Mouse (Mus musculus) neural tube, embryonic 15.5 days (tissue): ENCODE results near the gene Rtl9. TPM values are rescaled to one million over a fixed set of nuclear protein-coding genes. Genes with fewer than 3 reads are reported as not detected.

Source experiments
- ATAC-seq: fragments of 200-750 bp; cut with Nextera tagmentation; 2 replicates; pipeline ENCODE4 v1.8.0; 2017; ENCODE audit warnings: mild to moderate bottlenecking, moderate TSS enrichment, moderate library complexity; ENCODE audit not compliant: low FRiP score
- H3K27ac ChIP-seq: fragments of 300-500 bp; sonication (generic); replicated peaks from 2 replicates; pipeline ENCODE4 v1.5.1; 2015; ENCODE audit warnings: mild to moderate bottlenecking, inconsistent platforms
- H3K27me3 ChIP-seq: fragments of 300-500 bp; sonication (generic); replicated peaks from 2 replicates; pipeline ENCODE4 v1.6.1; 2015; ENCODE audit warnings: inconsistent platforms
- H3K36me3 ChIP-seq: fragments of 300-500 bp; sonication (generic); 2 replicates; pipeline ENCODE4 v1.6.1; 2015; ENCODE audit warnings: inconsistent platforms
- H3K4me1 ChIP-seq: fragments of 300-500 bp; sonication (generic); 2 replicates; pipeline ENCODE4 v1.6.1; 2015; ENCODE audit warnings: inconsistent platforms
- H3K4me2 ChIP-seq: fragments of 300-500 bp; sonication (generic); 2 replicates; pipeline ENCODE4 v1.6.1; 2015; ENCODE audit warnings: inconsistent platforms, mild to moderate bottlenecking, moderate library complexity
- H3K4me3 ChIP-seq: fragments of 300-500 bp; sonication (generic); replicated peaks from 2 replicates; pipeline ENCODE4 v1.5.1; 2015; ENCODE audit warnings: mild to moderate bottlenecking, inconsistent platforms
- H3K9ac ChIP-seq: fragments of 300-500 bp; sonication (generic); replicated peaks from 2 replicates; pipeline ENCODE4 v1.6.1; 2015; ENCODE audit warnings: mild to moderate bottlenecking, inconsistent platforms
- H3K9me3 ChIP-seq: fragments of 300-500 bp; sonication (generic); replicated peaks from 2 replicates; pipeline ENCODE4 v1.6.1; 2016; ENCODE audit warnings: inconsistent platforms
- WGBS: fragments of 180-500 bp; shearing (Covaris S2); methylation state at CpG from one replicate; pipeline ENCODE4 v1.1.7; 2015; ENCODE audit warnings: mixed read lengths; 5-methylcytosine and 5-hydroxymethylcytosine counted together
- polyA plus RNA-seq: library from polyadenylated mRNA; unstranded; fragments of >200 nt; fragmentation: Nextera tagmentation; extraction: Ambion mirVana; gene quantifications from 2 replicates; pipeline ENCODE4 v1.2.1, GENCODE M21; 2015

Gene Rtl9
- polyA plus RNA-seq: 0.44 and 0.61 TPM in 2 replicates

DNA sequence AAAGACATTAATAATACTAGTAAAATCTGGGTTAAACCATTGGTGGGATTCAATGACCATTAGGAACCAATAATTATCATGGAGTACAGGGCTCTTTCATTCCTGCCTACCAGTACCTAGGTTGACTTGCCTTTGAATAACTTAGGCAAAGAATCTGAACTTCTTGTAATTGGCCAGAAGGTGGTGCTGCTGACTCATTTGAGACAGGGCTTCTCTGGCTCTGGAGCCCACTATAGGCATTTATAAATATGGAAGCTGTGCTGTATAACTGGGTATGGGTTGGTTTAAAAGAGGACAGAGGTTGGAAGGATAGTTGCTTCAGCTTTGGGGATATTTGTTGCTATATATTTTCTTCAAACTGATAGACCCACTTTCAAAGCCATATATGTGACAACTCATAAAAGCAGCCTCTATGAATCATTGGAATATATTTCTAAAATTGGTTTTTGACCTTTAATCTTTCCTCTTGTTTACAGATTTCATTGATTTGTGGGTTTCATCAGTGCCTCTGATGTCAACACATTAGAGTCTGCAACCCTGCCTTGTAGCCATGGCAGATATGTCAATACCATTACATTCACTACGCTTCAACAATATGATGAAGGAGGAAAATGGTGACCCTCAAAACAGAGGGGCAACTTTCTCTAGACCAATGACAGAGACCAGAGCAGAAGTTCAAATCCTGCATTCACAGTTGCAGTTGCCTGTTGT is at the start of gene Rtl9:
Gene Rtl9, plus strand, starts transcription at position 551 of the 711 bp plus-strand sequence.
- Histone ChIP-seq H3K36me3 (no peaks in the 10 kb centered on the region), H3K4me2 (no peak within 1 kb of the TSS), H3K4me1 (no peaks in the 10 kb centered on the region), H3K27ac (no peak within 1 kb of the TSS), H3K9me3 (no peaks in the 10 kb centered on the region), H3K9ac (no peak within 1 kb of the TSS), H3K4me3 (no peak within 1 kb of the TSS), H3K27me3 (peaks cover 11% of the 10 kb centered on the region; the same call in 1 of the 2 replicates)
- WGBS: 100% methylated on average over 1 of the region's 1 CpGs
- peak; percentile 68 for ATAC-seq

DNA sequence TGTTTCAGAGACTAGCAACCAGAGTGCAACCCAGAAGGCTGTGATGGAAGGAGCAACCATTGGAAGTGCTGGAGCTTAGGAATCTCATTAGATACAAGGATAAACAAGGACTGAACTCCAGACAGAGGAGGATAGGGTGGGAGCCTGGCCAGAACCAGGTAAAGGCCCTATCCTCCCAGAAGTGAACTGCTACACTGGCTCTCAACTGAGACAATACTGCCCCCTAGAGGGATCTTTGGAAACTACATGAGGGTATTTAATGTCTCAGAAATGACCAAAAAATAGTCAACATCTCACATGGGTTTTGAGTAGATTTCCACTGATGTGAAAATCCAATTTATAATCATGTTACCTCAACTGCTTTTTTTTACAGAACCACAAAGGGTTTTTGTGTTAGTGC is 47.9 kb upstream of the Rtl9 start:
- H3K4me2 ChIP-seq: no peak overlapping the region

DNA sequence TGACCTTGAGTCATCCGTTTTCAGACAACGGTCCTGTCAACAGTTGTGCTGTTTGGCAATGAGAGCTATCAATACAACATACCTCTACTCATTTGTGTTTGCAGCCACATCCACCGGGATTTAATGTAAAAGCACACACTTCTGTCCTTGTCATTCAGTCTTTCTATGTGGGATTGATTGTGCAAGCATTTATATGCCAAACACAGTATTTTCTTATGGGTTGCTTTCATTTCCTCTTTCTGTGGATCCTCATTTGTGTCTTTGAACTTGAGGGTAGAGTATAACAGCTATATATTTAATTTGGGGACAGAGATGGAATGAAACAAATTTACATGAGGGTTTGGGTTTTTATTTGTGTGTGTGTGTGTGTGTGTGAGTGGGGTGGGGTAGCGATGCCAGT is 47.5 kb upstream of the Rtl9 start:
- ATAC-seq: no peak

More for the DNA sequence above, 47.9 kb upstream of the Rtl9 start:
- Histone ChIP-seq H3K4me1 (no peaks in the 10 kb centered on the region), H3K36me3 (no peaks in the 10 kb centered on the region), H3K4me3 (no peak overlapping the region), H3K27ac (no peak overlapping the region), H3K9me3 (no peaks in the 10 kb centered on the region), H3K9ac (no peak overlapping the region), H3K27me3 (peaks cover 2% of the 10 kb centered on the region; the same call in 1 of the 2 replicates)
- ATAC-seq: no peak

DNA sequence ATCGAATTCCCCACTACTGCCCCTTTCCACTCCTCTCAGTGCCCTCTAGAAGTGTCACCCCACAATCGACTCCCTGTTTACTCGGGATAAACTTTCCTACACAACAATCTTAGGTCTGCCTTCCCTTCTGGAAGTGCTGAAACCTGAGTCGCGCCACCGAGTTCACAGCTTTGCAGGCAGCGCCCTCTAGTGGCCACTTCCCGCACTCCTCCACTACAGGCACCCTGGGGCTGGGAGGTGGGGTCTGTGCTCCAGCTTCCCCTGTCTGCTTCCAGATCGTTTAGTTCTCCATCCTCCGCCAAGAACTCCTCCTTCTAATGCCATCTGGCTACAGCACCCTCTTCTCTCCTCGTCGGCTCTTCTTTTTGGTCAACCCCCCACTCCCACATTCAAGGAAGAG is 40.6 kb upstream of the Rtl9 start:
- peak; percentile 79; the same call in 1 of the 2 replicates for ATAC-seq
- H3K4me2 ChIP-seq: peak overlapping the region; percentile 43
- peaks cover 12% of the 10 kb centered on the region; the same call in 1 of the 2 replicates for H3K27me3 ChIP-seq
- no peaks in the 10 kb centered on the region for H3K9me3 ChIP-seq
- H3K4me3 ChIP-seq: no peak overlapping the region
- H3K36me3 ChIP-seq: no peaks in the 10 kb centered on the region
- WGBS: 12% methylated on average over 12 of the region's 12 CpGs
- no peaks in the 10 kb centered on the region for H3K4me1 ChIP-seq
- H3K9ac ChIP-seq: no peak overlapping the region
- no peak overlapping the region for H3K27ac ChIP-seq

More for the DNA sequence above, 47.5 kb upstream of the Rtl9 start:
- Histone ChIP-seq H3K4me1 (no peaks in the 10 kb centered on the region), H3K36me3 (no peaks in the 10 kb centered on the region), H3K9me3 (no peaks in the 10 kb centered on the region), H3K27me3 (peaks cover 2% of the 10 kb centered on the region; the same call in 1 of the 2 replicates), H3K9ac (no peak overlapping the region), H3K27ac (no peak overlapping the region), H3K4me2 (no peak overlapping the region), H3K4me3 (no peak overlapping the region)
- WGBS: 76% methylated on average over 4 of the region's 4 CpGs

DNA sequence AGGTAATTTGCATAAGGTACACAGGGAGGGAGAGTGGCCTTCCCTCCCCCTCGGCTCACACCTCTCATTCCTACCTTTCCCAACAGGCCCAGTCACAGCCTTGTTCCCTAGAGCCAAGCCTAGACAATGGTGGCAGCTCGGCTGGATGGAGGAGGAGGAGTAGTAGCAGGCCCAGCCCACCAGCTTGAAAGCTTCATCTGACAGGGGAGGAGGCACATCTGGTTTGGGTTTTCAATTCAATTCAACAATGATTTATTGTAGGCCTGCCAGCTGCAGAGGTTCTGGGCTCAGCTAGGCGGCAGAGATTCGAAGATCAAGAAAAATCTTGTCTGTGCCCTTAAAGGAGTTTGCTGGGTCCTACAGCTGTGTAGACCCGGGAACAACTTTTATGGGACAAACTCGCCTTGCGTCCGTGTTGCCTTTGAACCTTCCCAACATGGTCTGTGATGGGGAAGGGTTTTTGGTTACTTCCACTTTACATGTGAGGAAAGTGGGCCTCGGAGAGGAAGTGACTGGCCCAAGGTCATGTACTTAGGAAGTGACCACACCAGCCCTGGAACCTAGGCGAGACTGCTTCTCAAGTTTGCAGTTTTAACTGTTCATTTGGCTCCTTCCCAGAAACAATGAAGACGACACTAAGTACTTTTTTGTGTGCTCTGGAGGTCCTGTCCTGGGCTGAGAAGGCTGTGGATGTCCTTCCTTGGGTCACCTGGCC is 36.6 kb upstream of the Rtl9 start:
- H3K27ac ChIP-seq: no peak overlapping the region
- no peak for ATAC-seq
- H3K9me3 ChIP-seq: no peaks in the 10 kb centered on the region
- WGBS: 73% methylated on average over 11 of the region's 11 CpGs
- no peak overlapping the region for H3K4me3 ChIP-seq
- H3K9ac ChIP-seq: no peak overlapping the region
- H3K4me1 ChIP-seq: no peaks in the 10 kb centered on the region; the same call in 1 of the 2 replicates
- peaks cover 18% of the 10 kb centered on the region; the same call in 1 of the 2 replicates for H3K27me3 ChIP-seq
- no peak overlapping the region for H3K4me2 ChIP-seq
- no peaks in the 10 kb centered on the region for H3K36me3 ChIP-seq

DNA sequence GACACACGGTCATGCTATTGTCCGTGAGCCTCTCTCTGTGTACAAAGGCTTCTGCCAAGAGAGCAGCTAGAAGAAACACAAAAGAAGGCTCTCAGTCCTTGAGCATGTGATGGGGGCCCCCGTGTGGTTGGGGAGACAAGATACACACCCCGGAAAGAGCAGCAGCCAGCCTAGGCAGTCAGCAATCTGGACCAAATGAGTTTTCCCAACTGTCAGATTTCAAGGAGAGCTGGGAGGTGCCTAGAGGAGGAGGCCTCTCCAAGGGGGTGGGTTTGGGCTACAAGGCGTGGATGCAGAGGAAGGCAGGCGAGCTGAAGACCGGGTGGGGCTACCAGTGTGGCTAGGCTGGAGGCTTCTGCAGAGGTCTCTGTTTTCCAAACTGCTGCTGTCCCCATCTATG is 35.6 kb upstream of the Rtl9 start:
- H3K4me3 ChIP-seq: no peak overlapping the region
- WGBS: 57% methylated on average over 7 of the region's 7 CpGs
- no peak for ATAC-seq

DNA sequence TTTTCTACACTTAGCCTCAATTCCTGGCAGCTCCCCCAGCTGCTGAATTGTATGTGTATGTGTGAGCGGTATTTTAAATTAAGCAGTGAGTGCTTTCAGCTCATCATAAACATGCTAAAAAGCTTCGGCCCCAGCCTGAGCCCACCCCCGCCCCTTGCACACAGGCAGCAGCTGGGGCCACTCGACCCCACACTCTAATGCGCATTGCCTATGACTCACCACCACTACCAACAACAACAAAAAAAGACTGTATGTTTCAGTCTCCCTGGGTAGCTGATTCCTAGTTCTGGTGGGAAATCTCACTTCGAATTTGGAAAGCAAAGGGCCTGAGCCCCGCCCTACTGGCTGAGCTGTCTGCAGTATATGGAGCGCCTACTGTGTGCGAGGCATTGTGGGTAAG is 35.1 kb upstream of the Rtl9 start:
- H3K4me3 ChIP-seq: no peak overlapping the region
- WGBS: 63% methylated on average over 9 of the region's 9 CpGs
- H3K27ac ChIP-seq: no peak overlapping the region
- no peaks in the 10 kb centered on the region for H3K9me3 ChIP-seq
- ATAC-seq: no peak
- no peaks in the 10 kb centered on the region for H3K36me3 ChIP-seq
- H3K9ac ChIP-seq: no peak overlapping the region
- no peak overlapping the region for H3K4me2 ChIP-seq
- peaks cover 14% of the 10 kb centered on the region; the same call in 1 of the 2 replicates for H3K27me3 ChIP-seq
- no peaks in the 10 kb centered on the region; the same call in 1 of the 2 replicates for H3K4me1 ChIP-seq

More for the DNA sequence above, 35.6 kb upstream of the Rtl9 start:
- Histone ChIP-seq H3K27ac (no peak overlapping the region), H3K9ac (no peak overlapping the region), H3K36me3 (no peaks in the 10 kb centered on the region), H3K27me3 (peaks cover 18% of the 10 kb centered on the region; the same call in 1 of the 2 replicates), H3K4me2 (no peak overlapping the region), H3K9me3 (no peaks in the 10 kb centered on the region), H3K4me1 (no peaks in the 10 kb centered on the region; the same call in 1 of the 2 replicates)

DNA sequence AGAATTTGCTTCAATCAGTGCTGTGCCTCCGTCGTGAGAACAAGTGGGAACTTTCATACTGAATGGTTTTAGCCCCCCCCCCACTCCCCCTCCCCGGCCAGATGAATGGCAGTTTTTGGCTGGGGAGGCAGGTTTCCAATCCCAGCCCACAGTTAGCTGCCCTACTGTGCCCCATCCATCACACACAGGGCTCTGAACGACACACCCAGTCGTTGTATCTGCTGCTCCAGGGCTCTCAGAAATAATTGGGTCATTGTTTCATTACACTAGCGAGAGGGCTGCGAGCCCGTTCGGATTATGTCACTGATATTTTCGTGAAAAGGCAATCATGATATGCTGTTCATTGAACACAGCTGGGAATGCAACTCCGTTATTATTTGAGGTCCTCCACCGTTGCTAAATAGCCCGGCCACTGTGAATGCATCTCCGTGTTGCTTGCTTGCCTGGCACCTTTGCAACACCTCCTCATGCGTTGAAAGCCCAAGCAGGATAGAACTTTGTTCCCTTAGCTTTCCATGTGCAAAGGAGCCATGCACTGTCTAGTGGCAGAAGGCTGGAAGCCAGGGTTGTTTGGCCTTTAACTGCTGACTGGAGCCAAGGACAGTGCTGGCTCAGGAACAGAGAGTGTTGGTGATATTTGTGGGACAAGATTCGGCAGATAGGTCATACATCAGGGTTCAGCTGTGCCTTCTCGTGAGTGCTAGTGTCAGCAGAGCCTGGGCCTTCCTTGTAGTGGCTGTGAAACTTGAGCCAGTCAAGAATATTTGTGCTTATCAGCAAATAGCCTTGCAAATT is 32.9 kb upstream of the Rtl9 start:
- Histone ChIP-seq H3K27ac (0 out of 2 replicates have a peak overlapping the region, but pooled peaks have one; percentile 37), H3K4me2 (no peak overlapping the region), H3K9ac (no peak overlapping the region), H3K9me3 (no peaks in the 10 kb centered on the region), H3K4me1 (no peaks in the 10 kb centered on the region; the same call in 1 of the 2 replicates), H3K4me3 (no peak overlapping the region), H3K36me3 (no peaks in the 10 kb centered on the region), H3K27me3 (peaks cover 6% of the 10 kb centered on the region; the same call in 1 of the 2 replicates)
- ATAC-seq: peak; percentile 53
- WGBS: 47% methylated on average over 17 of the region's 17 CpGs

DNA sequence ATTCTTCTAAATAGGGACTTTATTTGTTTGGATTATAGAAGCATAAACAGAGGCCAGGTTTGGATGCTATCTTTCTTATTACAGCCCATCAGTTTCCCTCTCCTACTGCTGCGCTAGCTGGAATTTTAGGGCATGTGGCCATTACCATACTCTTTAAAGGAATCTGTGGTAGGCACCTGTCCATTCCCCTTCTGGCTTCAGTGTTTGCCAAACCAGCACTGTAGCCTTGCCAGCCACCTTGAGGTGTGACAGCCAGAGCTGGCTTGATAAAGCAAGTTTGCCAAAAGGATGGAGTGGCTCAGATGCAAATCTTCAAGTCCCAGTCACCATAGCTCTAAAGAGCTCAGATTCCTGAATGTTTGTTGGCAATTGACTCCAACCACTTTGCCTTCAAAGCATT is 32.3 kb upstream of the Rtl9 start:
- H3K9me3 ChIP-seq: no peaks in the 10 kb centered on the region
- no peak overlapping the region for H3K27ac ChIP-seq
- H3K27me3 ChIP-seq: peaks cover 6% of the 10 kb centered on the region; the same call in 1 of the 2 replicates
- ATAC-seq: no peak
- WGBS: 93% methylated on average over 1 of the region's 1 CpGs
- no peaks in the 10 kb centered on the region; the same call in 1 of the 2 replicates for H3K4me1 ChIP-seq
- H3K36me3 ChIP-seq: no peaks in the 10 kb centered on the region
- no peak overlapping the region for H3K4me3 ChIP-seq
- H3K9ac ChIP-seq: no peak overlapping the region
- no peak overlapping the region for H3K4me2 ChIP-seq

DNA sequence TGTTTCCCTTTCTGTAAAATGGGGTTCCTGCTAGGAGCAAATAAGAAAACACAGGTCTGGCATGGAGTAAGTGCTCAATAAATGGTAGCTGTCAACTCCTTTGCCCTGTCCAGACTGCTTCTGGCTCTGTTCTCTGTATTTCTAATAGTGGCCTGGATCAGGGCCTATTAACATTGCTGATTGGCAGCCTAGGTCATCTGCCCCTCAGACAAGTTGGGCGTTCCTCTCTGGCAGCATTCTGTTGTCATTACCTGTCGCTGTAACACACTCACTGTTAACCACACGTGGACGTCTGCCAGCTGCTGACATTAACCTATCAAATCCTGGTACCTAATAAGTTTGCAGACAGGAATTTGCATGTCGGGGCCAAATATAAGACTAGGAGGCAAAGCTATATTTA is 31.8 kb upstream of the Rtl9 start:
- H3K36me3 ChIP-seq: no peaks in the 10 kb centered on the region
- H3K4me1 ChIP-seq: no peaks in the 10 kb centered on the region; the same call in 1 of the 2 replicates
- H3K27ac ChIP-seq: no peak overlapping the region
- no peak overlapping the region for H3K9ac ChIP-seq
- ATAC-seq: no peak
- no peak overlapping the region for H3K4me2 ChIP-seq
- 81% methylated on average over 5 of the region's 5 CpGs for WGBS
- no peak overlapping the region for H3K4me3 ChIP-seq
- peaks cover 6% of the 10 kb centered on the region; the same call in 1 of the 2 replicates for H3K27me3 ChIP-seq
- H3K9me3 ChIP-seq: no peaks in the 10 kb centered on the region
